Mouse (Mus musculus) spleen, postnatal 0 days (tissue): ENCODE data around the gene Ifi27l2b. TPM values are rescaled to one million over a fixed set of nuclear protein-coding genes. Genes with fewer than 3 reads are reported as not detected.

Experiments used
- polyA plus RNA-seq: library from polyadenylated mRNA; unstranded; fragments of >200 nt; fragmentation: Nextera tagmentation; extraction: Ambion mirVana; gene quantifications from 2 replicates; pipeline ENCODE4 v1.2.1, GENCODE M21; 2015

Ifi27l2b gene
- polyA plus RNA-seq, result not detected in 2 replicates

GRCm38 (mm10) chr12:103457140-103457539 is at the start of gene Ifi27l2b:
Gene Ifi27l2b (minus strand): TSS chr12:103457223.

DNA sequence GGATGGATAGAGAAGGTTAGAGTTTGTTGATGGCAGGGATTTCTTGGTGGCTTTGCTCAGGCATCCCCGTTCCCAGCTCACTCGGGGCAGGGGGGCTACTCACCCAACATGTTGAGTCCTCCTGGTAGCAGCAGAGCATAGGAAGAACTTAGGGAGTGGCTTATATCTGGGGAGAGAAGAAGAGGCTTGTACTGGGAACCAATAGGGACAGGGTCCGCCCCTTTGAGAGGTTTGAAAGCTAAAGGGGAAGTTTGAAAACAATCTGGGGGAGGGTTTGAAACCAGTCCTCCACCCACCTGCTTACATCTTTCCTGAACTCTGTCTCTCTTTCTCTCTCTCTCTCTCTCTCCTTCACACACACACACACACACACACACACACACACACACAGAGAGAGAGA is 13.5 kb downstream of the Ifi27l2b start, which contains the start of gene Ifi27l2a:
Ifi27l2a (minus strand) TSS at position 157 of the 400 bp plus-strand sequence.

GRCm38 (mm10) chr12:103433986-103434731 is 22.9 kb downstream of the Ifi27l2b start, which contains the start of gene Ifi27:
Gene Ifi27 (plus strand): TSS chr12:103434211.

GRCm38 (mm10) chr12:103425729-103426470 is 31.1 kb downstream of the Ifi27l2b start, which contains the start of gene Ddx24:
Gene Ddx24 (minus strand): TSS chr12:103425830.

DNA sequence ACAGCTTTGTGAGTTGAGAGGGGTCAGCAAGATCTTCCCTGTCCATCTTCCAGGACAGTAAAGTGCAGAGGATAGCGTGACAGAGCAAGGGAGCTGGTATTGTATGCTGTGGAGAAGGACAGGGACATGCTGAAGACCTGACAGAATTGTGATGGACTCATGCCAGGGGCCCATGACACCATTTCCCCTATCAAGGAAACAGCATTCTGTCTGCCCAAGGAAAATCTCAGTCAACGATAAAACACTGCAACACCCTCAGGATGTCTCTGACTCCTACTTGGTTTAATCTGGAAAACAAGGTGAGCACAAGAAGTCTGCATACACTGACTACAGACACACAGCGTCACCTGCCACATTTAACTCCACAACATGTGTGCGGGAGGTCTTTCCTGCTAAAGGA is 49.3 kb downstream of the Ifi27l2b start, which contains the start of gene 9330161L09Rik:
9330161L09Rik (minus strand) TSS at position 101 of the 400 bp plus-strand sequence.

Other genes starting within 250 kb of the Ifi27l2b start
- gene Prima1, start 215.1 kb downstream of the Ifi27l2b start, polyA plus RNA-seq, result not detected in 2 replicates
- not detected in 2 replicates for gene Fam181a, start 146.2 kb downstream of the Ifi27l2b start, polyA plus RNA-seq
- gene Asb2, start 101.2 kb downstream of the Ifi27l2b start, polyA plus RNA-seq, result 6.2 and 9.0 TPM in 2 replicates
- 16.8 and 18.1 TPM in 2 replicates for gene Otub2, start 68.5 kb downstream of the Ifi27l2b start, polyA plus RNA-seq
- gene 9330161L09Rik, start 49.4 kb downstream of the Ifi27l2b start, polyA plus RNA-seq, result 0.28 and 0.52 TPM in 2 replicates
- 96.9 and 105 TPM in 2 replicates for gene Ddx24, start 31.4 kb downstream of the Ifi27l2b start, polyA plus RNA-seq
- gene Ifi27, start 23.0 kb downstream of the Ifi27l2b start, polyA plus RNA-seq, result 85.4 and 87.8 TPM in 2 replicates
- 147 and 188 TPM in 2 replicates for gene Ifi27l2a, start 13.5 kb downstream of the Ifi27l2b start, polyA plus RNA-seq
- 0.11 and 0.42 TPM in 2 replicates for gene Ppp4r4, start 75.1 kb upstream of the Ifi27l2b start, polyA plus RNA-seq
- gene Serpina10, start 174.2 kb upstream of the Ifi27l2b start, polyA plus RNA-seq, result not detected in 2 replicates
- gene Serpina6, start 200.0 kb upstream of the Ifi27l2b start, polyA plus RNA-seq, result not detected in 2 replicates
- gene Serpina16, start 218.9 kb upstream of the Ifi27l2b start, polyA plus RNA-seq, result not detected in 2 replicates
- not detected in 2 replicates for gene Serpina1f, start 238.3 kb upstream of the Ifi27l2b start, polyA plus RNA-seq